Mouse (Mus musculus) forebrain, embryonic 14.5 days (tissue): ENCODE measurements around the gene Metrn. TPM values are rescaled to one million over a fixed set of nuclear protein-coding genes. Genes with fewer than 3 reads are reported as not detected.

Experiments
- ATAC-seq: fragments of 200-750 bp; cut with Nextera tagmentation; 2 replicates; pipeline ENCODE4 v1.8.0; 2017; ENCODE audit warnings: mild to moderate bottlenecking, moderate library complexity
- DNase-seq: peaks from one replicate; pipeline ENCODE4 v3.0.0-alpha.2; 2015; ENCODE audit warnings: low spot score
- H3K27ac ChIP-seq: fragments of 300-500 bp; sonication (generic); 2 replicates; pipeline ENCODE4 v1.5.1; 2014; ENCODE audit warnings: low read depth, mild to moderate bottlenecking, control low read depth, low read length, moderate library complexity
- H3K27me3 ChIP-seq: fragments of 300-500 bp; sonication (generic); replicated peaks from 2 replicates; pipeline ENCODE4 v1.6.1; 2014; ENCODE audit warnings: low read length, control low read depth, mixed read lengths; ENCODE audit not compliant: control insufficient read depth, insufficient read depth
- H3K36me3 ChIP-seq: fragments of 300-500 bp; sonication (generic); 2 replicates; pipeline ENCODE4 v1.6.1; 2014; ENCODE audit warnings: low read length, control low read depth; ENCODE audit not compliant: control insufficient read depth, insufficient read depth
- H3K4me1 ChIP-seq: fragments of 300-500 bp; sonication (generic); 2 replicates; pipeline ENCODE4 v1.6.1; 2014; ENCODE audit warnings: antibody characterized with exemption, low read length, control low read depth; ENCODE audit not compliant: control insufficient read depth, insufficient read depth
- H3K4me2 ChIP-seq: fragments of 300-500 bp; sonication (generic); 2 replicates; pipeline ENCODE4 v1.6.1; 2014; ENCODE audit warnings: mild to moderate bottlenecking, control low read depth, low read length
- H3K4me3 ChIP-seq: fragments of 300-500 bp; sonication (generic); 2 replicates; pipeline ENCODE4 v1.5.1; 2014; ENCODE audit warnings: low read depth, low read length, control low read depth
- H3K9ac ChIP-seq: fragments of 300-500 bp; sonication (generic); 2 replicates; pipeline ENCODE4 v1.6.1; 2014; ENCODE audit warnings: mild to moderate bottlenecking, low read length, control low read depth, moderate library complexity
- H3K9me3 ChIP-seq: fragments of 300-500 bp; sonication (generic); replicated peaks from 2 replicates; pipeline ENCODE4 v1.6.1; 2016; ENCODE audit warnings: low read length, control low read depth, mixed read lengths; ENCODE audit not compliant: control insufficient read depth
- WGBS: fragments of 180-500 bp; shearing (Covaris S2); extraction: QIAGEN DNeasy Blood & Tissue Kit; methylation state at CpG from one replicate; pipeline ENCODE4 v1.1.7; 2014; 5-methylcytosine and 5-hydroxymethylcytosine counted together
- polyA plus RNA-seq: library from polyadenylated mRNA; unstranded; fragments of >200 nt; fragmentation: Nextera tagmentation; extraction: Ambion mirVana; gene quantifications from 2 replicates; pipeline ENCODE4 v1.2.1, GENCODE M21; 2014

Metrn gene
- polyA plus RNA-seq, 1 experiment from 2014 or later: 9.8 TPM

DNA sequence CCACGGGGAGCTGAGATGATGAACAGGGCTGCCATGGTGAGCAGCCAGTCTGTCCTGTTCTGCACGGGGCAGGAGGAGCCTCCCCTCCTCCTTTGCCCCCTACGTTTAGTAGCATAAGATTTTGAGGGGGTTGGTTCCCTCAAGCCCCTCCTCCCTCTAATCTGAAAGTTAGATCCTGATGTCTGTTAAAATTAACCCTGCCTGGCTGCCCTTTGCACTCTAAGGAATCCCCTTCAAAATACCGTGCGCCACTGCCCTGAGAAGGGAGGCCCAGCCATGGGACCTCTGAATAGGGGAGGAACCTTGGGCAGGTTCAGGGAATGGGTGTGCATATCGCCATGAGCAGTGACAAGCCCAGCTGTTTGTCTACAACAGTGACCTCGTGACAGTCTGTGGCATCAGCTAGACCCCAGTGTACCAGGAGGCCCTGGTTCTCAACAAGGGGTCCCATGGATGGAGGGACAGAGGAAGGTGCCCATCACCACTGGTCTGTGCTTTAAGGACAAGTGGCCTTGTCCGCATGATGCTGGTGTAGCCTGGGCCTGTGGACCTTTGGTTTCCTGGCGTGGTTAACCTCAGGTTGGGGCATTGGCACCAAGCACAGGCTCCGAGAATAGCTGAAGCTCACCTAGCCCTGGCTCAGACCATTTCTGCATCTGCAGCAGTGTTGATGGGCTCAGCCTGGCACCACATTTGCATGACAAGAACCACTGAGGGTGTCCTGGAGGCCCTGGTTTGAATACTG lies 21.4 kb downstream of the Metrn start:
- no peak for ATAC-seq
- H3K4me1 ChIP-seq: peaks cover 6% of the 10 kb centered on the region
- no peak overlapping the region for H3K27ac ChIP-seq
- no peak overlapping the region for H3K4me3 ChIP-seq
- WGBS: 78% methylated on average over 10 of the region's 10 CpGs
- H3K36me3 ChIP-seq: peaks cover 15% of the 10 kb centered on the region
- H3K27me3 ChIP-seq: no peaks in the 10 kb centered on the region
- no peak overlapping the region for H3K4me2 ChIP-seq
- no peaks in the 10 kb centered on the region for H3K9me3 ChIP-seq
- no peak overlapping the region for H3K9ac ChIP-seq
- DNase-seq: no peak

DNA sequence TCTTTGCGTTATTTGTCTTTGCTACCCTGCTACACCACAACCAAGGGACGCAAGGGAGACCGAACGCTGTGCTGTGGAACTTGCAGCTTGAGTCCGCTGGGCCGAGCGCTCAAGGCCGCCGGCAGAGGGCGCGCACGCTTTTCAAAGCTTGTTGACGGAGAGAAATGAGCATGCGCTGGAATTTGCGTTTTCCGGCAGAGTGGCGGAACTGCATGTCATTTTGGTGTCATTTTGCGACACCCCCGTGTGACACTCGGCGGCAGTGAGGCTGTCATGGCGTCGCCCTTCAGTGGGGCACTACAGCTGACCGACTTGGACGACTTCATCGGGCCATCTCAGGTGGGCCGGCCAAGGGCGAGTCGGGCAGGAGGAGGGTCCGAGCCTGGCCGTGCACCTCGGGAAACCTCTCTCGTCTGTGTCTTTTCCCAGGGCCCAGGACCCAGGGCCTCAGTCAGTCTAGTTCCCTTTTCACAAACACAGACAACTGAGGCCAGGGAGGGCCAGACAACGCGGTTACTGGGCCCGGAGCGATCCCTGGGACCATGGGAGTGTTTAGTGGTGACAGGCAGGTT lies 23.3 kb downstream of the Metrn start, which contains the start of gene Narfl:
TSS of gene Narfl (plus strand) at position 228 of the 572 bp plus-strand sequence.
- ATAC-seq (peak; percentile 91), DNase-seq (peak; percentile 99)
- Histone ChIP-seq H3K4me1 (peaks cover 6% of the 10 kb centered on the region), H3K36me3 (peaks cover 7% of the 10 kb centered on the region; the same call in 1 of the 2 replicates), H3K27me3 (no peaks in the 10 kb centered on the region), H3K4me2 (peak within 1 kb of the TSS; percentile 77), H3K27ac (no peak within 1 kb of the TSS), H3K9me3 (no peaks in the 10 kb centered on the region), H3K9ac (peak within 1 kb of the TSS; percentile 79), H3K4me3 (peak within 1 kb of the TSS; percentile 66)
- 0% methylated on average over 37 of the region's 37 CpGs for WGBS

DNA sequence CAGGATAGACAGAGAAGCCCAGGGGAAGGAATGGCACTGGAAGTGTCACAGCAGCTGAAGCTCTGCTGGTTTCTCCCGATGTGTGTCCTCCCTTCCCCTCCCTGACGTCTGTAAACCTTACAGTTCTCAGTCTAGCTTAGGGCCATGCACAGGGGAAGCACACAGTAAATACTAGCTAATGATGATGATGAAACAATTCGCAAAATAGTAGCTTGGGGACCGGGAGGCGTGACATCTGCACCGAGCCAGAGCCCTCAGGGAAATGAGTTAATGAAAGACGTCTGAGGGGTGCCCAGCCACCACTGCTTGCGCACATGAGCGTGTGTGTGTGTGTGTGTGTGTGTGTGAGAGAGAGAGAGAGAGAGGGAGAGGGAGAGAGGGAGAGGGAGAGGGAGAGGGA lies 27.6 kb downstream of the Metrn start:
- Histone ChIP-seq H3K36me3 (no peaks in the 10 kb centered on the region), H3K9me3 (no peaks in the 10 kb centered on the region), H3K4me3 (no peak overlapping the region), H3K4me1 (peaks cover 3% of the 10 kb centered on the region), H3K27ac (no peak overlapping the region), H3K27me3 (no peaks in the 10 kb centered on the region), H3K9ac (no peak overlapping the region), H3K4me2 (no peak overlapping the region)
- WGBS: 56% methylated on average over 9 of the region's 9 CpGs
- no peak for ATAC-seq
- DNase-seq: no peak

DNA sequence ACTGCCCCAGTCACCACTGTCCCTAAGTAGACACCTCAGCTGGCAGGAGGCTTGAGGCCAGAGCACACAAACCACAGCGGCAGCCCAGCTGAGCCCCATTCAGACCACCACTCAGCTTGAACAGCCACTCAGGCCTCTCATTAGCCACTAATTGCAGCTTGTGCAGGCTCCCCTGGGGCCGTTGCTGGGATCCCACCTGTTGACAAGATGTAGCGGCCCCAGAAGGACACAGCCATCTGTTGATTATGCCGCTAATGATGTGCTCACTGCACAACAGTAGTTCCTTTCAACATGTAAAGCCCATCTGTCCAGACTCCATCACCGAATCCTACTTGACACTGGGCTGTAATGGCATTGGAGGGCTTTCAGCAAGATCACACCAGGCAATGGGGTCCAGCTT lies 31.1 kb downstream of the Metrn start:
- 9% methylated on average over 5 of the region's 5 CpGs for WGBS
- Histone ChIP-seq H3K4me1 (no peaks in the 10 kb centered on the region), H3K4me3 (no peak overlapping the region), H3K4me2 (no peak overlapping the region), H3K27ac (no peak overlapping the region), H3K36me3 (no peaks in the 10 kb centered on the region), H3K27me3 (no peaks in the 10 kb centered on the region), H3K9me3 (no peaks in the 10 kb centered on the region), H3K9ac (no peak overlapping the region)
- peak; percentile 66 for ATAC-seq
- peak; percentile 74 for DNase-seq

DNA sequence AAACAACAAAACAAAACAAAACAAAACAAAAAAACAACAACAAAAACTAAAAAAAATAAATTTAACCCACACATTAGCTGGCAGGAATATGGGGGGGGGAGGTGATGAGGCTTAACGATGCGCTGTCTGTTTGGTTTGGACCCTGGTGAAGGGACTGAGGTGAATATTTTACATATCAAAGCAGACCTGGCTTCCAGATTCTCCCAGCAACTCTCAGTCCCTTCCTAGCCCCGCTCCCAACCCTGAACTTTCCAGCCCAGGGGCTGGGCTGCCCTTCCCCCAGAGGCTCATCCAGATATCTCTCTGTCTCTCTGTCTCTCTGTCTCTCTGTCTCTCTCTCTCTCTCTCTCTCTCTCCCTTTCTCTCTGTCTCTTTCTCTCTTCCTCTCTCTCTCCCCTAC lies 34.3 kb downstream of the Metrn start:
- H3K36me3 ChIP-seq: no peaks in the 10 kb centered on the region
- no peak overlapping the region for H3K27ac ChIP-seq
- no peak overlapping the region for H3K4me2 ChIP-seq
- no peak for ATAC-seq
- no peaks in the 10 kb centered on the region for H3K9me3 ChIP-seq
- no peak overlapping the region for H3K9ac ChIP-seq
- no peaks in the 10 kb centered on the region for H3K27me3 ChIP-seq
- no peaks in the 10 kb centered on the region for H3K4me1 ChIP-seq
- no peak for DNase-seq
- H3K4me3 ChIP-seq: no peak overlapping the region
- WGBS: 44% methylated on average over 3 of the region's 3 CpGs

DNA sequence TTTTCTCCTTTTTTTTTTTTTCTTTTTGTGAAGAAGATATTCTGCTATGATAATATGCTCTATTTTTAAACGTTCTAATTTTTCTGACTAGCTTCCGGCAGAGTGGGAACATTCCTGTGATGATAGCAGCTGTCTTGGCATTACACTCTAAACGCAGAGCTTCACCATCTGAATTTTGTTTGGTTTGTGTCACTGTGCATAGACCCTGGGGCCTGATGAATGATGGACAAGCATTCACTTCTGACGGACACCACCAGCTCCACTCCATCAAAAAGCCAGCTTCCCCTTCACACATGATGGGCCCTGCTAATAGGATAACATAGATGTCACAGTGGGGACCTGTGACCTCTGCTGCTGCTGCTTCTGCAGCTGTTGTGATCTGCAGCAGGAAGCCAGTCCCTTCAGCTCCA lies 35.4 kb downstream of the Metrn start:
- ATAC-seq: no peak
- WGBS: 65% methylated on average over 4 of the region's 4 CpGs
- H3K36me3 ChIP-seq: no peaks in the 10 kb centered on the region

DNA sequence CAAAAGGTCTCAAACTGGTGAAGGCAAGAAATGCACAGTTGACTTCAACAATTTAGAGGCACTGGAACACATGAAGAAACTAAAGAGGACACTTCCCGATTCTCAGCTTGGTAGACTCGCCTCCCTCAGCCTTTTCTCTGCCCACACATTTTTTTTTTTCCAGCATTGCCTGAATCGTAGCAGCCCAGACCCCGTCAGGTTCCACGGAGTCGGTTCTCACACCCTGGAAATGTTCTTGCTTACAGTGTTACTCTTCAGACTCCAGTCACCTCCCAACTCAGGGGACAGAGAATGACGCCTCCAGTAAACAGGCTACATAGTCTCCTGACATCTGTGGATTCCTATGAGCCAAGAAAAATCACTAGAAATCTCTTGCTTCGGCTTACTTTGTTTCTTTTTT lies 36.8 kb downstream of the Metrn start:
- H3K9ac ChIP-seq: no peak overlapping the region
- H3K9me3 ChIP-seq: no peaks in the 10 kb centered on the region
- no peaks in the 10 kb centered on the region for H3K4me1 ChIP-seq
- no peak overlapping the region for H3K27ac ChIP-seq
- no peaks in the 10 kb centered on the region for H3K27me3 ChIP-seq
- DNase-seq: no peak
- H3K4me3 ChIP-seq: no peak overlapping the region
- no peak overlapping the region for H3K4me2 ChIP-seq
- H3K36me3 ChIP-seq: no peaks in the 10 kb centered on the region
- no peak for ATAC-seq
- WGBS: 80% methylated on average over 8 of the region's 8 CpGs

More for the DNA sequence above, 35.4 kb downstream of the Metrn start:
- Histone ChIP-seq H3K27ac (no peak overlapping the region), H3K4me2 (no peak overlapping the region), H3K4me3 (no peak overlapping the region), H3K4me1 (no peaks in the 10 kb centered on the region), H3K9me3 (no peaks in the 10 kb centered on the region), H3K27me3 (no peaks in the 10 kb centered on the region), H3K9ac (no peak overlapping the region)
- DNase-seq: no peak

DNA sequence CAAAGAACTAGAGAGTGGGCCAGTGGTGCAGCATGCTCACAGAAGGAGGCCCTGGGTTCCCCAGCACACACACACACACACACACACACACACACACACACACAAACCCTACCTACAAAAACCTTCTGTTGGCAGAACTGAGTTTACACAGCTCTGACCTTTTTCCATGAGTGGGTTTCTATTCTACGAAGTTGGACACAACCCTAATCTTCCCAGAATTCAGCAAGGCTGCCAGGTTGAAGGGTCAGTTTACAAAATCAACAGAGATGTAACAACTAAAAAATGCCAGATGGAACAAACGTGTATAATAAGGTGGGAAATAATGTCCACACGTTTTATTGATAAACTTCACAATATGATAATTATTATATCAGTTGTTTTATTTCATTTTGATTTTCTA lies 39.2 kb downstream of the Metrn start:
- 84% methylated on average over 3 of the region's 3 CpGs for WGBS
- Histone ChIP-seq H3K36me3 (no peaks in the 10 kb centered on the region), H3K9me3 (no peaks in the 10 kb centered on the region), H3K4me3 (no peak overlapping the region), H3K9ac (no peak overlapping the region), H3K27ac (no peak overlapping the region), H3K4me1 (no peaks in the 10 kb centered on the region), H3K27me3 (no peaks in the 10 kb centered on the region), H3K4me2 (no peak overlapping the region)
- ATAC-seq (no peak), DNase-seq (no peak)
